Mouse (Mus musculus) brain, embryonic 18.5 days (tissue): Measurements from ENCODE around the gene Lnx1.

Source experiments
- DNase-seq: peaks from one replicate; pipeline ENCODE4 v3.0.0-alpha.2; 2012; ENCODE audit warnings: low read depth, low spot score

Gene Lnx1

DNA sequence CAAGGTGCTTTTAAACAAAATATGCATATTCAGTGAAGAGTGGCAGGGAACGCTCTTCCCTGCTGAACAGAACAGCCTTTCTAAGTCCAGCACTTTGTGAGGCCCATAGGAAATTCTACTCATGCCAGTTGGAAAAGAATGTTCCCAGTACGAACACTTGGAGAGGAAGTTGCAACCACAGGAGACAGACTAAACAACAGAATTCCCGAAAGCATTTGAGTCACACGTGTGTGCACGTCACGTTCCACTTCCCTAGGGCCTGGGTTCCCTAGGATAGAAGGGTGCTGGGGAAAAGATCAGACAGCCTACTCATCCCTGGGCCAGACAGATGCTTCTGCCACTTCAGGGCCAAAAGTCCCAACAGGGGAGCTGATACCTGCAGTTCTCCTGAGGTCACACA lies 48.2 kb downstream of the Lnx1 start:
- DNase-seq = no peak

DNA sequence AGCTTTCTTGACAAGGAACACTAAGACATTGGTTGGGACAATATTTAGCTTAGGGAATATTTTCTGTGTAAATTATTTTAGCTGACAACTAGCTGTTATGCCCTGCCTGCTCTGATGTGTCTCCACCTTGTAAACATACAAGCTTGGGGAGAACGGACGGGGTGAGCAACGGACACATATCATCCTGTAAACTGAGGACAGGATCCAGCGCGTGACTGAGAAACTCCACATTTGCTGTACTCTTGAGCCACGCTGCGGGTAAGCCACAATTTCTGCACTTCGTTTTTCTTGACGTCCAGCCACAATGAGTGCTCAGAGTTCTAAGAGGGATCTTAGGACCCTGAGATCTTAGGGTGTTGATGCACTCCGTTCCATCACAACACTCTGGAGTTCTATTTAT lies 48.9 kb downstream of the Lnx1 start:
- DNase-seq = no peak

DNA sequence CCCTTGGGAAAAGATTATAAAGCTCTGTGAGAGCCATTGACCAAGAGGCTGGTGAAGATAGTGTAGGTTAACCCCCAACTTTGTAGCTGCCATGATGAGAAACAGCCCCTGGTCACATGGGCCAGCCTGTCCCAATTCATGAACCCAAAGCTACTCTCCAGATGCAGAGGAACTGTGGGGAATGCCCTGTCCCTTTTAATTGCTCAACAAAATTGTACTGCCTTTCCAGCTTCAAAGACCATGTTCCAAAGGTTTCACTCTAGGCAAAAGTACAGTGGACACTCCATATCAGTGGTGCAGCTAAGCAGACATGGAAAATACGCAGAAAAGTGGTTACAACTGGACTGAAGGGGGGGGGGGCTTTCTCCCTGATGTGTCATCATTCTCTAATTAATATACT lies 53.6 kb downstream of the Lnx1 start:
- no peak for DNase-seq

DNA sequence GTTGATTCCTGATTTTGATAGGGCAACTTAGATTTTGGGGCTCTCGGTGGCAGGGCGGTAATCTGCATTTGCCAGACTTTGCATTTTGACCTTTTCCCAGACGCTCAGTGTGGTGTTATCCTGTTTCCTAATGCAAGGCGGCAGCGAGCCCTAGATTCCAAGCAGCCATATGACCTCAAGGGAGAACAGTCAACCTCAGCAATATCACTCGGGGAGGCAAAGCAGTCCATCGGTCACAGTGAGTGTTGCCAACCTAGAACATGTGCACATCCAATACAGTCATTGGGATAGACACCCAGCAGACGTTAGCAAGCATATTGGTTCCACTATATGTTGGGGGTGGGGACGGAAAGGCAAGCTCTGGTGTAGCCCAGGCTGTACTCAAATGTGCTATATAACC lies 54.5 kb downstream of the Lnx1 start:
- DNase-seq = no peak

DNA sequence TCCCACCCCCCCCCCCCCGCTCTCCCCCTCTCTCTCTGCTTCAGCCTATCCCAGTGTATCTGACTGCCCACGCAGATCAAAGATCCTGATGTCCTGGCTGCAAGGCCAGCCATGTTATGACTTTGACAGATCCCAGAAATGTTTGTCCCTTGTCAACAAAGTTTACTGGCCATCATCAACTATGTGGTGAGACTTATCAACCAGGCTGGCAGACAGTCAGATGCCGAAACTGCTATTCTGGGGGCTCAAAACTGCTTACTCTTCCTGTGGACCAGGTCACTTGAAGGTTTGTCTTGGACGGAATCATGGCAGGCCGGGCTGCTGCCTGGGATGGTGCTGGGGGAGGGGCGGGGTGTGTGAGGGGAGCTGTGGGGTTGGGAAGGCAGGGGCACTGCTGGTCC lies 55.1 kb downstream of the Lnx1 start:
- no peak for DNase-seq

DNA sequence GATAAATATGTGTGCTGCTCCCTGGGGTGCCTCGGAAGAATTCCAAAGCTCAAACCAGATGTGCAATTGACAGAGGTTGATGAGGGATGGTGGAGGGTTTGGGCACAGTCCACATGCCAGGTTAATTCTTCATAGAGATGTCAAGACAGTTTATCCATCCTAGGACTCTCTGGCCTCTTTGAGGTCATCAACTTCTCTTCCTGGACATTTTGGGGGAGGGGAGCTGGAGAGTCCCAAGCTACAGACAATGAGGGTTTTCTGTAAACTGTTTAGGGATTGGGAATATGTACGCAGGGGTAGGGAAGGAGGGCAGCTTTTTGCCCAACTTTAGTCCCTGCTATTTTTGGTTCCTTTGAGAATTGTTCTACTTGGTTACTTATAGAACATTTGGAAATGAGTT lies 60.4 kb downstream of the Lnx1 start:
- DNase-seq = no peak

DNA sequence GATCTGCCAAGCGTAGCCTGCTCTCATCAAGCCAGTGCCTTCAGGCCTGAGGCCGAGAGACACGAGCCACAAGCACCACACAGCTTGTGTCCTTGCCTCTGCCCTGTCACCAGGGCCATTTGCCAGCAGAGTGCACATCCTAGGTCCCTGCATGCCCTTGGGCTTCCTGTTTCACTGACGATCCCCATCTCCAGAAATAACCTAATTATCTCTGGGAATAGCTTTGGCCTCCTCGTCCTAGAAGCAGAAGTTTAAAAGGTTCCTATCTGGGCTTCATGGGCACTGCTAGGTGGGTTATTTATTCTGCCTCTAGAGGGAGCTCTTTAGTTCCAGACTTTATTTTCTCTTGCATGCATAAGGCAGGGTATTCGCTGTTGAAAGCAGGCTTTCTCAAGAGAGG lies 61.7 kb downstream of the Lnx1 start:
- DNase-seq = no peak

DNA sequence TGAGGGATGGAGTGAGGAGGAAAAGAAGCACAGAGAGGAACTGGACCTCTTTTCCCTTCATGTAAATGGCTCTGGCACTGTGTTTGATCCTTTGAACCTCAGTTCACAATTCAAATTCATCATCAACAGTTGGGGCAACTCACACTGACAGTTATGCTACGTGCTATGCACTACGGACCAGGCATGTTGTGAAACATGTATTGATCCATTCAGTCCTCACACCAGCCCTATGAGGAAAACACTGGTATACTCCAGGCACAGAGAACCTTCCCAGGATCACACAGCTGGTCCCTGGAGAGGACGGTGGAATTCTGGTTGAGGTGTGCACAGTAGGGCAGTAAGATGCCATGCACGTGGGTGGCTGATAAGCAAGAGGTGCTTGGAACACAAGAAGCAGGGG lies 62.2 kb downstream of the Lnx1 start:
- DNase-seq = no peak

DNA sequence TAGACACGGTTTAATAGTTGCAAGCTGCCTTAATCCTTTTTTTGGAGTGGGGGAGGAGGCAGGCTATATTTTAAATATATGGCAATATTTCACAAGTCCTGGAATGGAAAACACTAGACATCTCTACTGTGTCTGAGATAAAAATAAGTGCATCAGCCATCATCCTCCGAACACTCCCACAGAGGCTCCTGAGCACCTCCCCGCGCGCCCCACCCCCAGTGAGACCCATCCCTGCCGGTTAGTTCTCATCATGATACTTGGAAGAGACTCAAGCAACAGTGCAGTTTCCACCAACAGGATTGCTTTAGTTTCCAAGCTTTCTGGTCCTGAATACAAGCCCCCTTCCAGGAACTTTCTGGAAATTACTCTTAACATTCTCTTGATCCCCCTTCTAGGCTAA lies 63.2 kb downstream of the Lnx1 start:
- DNase-seq = no peak

DNA sequence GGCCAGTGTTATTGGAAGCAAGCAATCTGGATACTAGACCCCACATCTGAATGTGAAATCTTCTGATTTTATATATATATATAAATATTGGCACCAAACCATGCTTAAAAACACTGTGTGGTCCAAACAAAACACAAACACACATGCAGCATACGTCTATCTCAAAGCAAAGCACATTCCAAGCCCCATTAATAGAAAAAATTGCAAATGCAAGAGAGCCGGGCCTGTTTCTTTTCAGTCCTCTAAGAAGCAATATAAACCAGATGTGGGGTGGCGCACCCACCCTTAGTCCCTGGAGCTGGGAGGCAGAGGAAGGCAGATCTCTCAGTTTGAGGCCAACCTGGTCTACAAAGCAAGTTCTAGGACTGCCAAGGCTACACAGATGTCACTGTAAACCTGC lies 68.3 kb downstream of the Lnx1 start:
- no peak for DNase-seq

DNA sequence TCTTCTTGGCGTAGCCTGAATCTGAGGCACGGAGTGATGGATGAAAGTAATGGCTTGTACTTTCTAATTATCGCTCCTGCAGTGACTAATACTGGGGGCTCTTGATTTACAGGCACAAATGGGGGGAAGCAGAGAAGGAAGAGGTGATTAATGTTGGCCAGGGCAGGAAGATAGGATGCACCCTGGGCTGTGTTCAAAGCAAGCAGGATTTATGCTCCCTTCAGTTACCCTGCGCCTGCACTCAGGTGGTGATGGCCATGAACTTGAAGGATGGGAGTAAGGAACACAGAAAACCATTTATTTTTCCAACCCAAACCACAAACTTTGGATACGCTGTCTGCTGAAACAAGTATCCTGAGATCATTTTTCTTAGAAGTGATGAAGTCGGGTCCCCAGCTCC lies 69.3 kb downstream of the Lnx1 start:
- no peak for DNase-seq

DNA sequence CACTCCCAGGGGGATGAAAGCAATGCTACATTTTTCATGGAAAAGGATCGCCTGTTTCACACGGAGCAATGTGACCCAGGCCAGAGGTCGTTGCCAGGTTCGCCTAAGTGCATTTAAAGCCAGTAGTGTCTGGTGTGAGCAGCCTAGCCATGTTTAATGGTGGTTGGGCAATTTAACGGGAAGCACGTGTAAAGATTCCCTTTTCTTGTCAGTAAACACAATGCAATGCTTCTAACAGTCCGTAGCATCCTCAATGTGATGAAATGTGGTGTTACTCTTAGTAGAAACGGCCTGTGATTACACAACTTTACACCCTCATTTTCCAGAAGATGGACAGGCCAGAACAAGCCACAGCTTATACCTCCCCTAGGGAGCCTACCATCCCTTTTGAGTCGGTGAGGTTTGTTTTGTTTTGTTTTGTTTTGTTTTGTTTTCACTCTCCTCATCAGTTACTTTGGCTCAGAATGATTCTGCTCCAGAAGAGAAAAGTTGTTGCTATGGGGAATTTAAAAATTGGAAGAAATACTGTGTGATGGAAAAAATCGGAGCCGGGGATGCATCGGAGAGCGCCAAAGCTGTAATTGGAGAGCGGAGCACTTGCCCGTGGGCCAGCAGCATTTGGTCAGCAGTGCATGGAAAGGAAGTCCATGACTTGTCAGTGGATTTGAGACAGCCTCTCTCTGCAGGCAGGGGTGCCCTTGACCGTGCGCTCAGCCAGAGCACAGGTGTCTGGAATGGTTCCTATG lies 70.2 kb downstream of the Lnx1 start:
- DNase-seq = no peak

DNA sequence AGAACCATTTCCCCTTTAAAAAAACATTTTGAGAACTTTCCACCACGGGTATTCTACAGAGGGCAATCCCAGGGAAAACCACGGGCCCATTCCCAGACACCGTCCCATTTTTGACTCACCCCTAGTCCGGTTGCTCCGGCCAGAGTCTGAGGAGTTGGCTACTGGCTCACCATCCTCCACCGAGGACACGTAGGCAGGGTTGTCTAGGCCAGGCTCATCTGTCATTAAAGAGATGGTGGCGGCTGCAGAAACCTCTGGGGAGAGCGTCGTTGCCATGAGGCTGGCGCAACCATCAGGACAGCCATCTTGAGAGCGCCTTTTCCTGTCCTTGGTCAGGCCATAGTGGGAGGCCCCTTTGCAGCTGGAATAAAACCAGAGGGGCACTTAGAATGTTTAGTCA lies 74.7 kb downstream of the Lnx1 start:
- no peak for DNase-seq

DNA sequence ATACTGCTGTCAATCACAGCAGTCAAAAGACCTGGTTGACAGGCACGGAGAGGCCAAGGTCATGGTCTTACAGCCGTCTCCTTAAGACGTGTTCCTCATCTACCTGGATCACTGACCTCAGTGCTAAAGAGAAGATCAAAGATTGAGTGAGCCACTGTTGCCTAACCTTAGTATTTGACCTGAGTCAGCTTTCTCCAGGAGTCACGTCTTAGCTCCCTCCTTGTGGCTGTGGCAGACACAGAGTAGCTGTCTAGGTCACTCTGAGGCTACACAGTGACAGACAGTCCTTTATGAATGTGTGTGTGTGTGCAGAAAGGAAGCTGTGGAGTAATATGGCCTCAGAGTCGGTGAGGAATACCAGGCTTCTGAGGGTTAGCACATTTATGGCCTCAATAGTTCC lies 78.3 kb downstream of the Lnx1 start:
- DNase-seq = no peak

DNA sequence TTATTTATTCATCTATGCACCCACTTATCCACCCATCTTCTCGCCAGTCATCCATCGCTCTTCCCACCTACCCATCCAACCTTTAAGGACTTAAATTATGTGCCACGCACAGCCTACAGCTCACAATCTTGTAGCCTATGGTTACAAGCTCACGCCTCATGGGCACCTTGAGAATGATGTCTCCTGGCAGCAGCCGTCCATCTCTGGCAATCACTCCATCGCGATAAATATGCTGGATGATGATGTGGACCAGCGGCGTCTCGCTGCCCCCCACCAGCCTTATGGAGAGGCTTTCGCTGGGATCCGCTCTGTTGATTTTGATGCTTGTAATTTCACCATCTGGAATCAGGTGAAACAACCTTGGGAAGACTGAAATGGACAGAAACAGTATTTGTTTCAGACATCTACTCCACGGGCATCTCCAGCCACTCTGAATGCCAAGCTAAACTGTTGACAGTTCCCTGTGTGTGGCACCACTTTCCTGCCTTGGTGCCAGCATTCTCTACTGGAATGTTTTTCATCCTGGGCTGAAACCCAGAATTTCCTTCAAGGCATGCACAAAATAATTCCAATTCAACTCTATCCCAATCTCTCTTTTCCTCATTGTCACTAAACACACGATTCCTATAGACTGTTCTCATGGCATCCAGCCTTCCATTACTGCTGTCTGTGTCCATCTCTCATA lies 79.3 kb downstream of the Lnx1 start:
- DNase-seq = no peak

DNA sequence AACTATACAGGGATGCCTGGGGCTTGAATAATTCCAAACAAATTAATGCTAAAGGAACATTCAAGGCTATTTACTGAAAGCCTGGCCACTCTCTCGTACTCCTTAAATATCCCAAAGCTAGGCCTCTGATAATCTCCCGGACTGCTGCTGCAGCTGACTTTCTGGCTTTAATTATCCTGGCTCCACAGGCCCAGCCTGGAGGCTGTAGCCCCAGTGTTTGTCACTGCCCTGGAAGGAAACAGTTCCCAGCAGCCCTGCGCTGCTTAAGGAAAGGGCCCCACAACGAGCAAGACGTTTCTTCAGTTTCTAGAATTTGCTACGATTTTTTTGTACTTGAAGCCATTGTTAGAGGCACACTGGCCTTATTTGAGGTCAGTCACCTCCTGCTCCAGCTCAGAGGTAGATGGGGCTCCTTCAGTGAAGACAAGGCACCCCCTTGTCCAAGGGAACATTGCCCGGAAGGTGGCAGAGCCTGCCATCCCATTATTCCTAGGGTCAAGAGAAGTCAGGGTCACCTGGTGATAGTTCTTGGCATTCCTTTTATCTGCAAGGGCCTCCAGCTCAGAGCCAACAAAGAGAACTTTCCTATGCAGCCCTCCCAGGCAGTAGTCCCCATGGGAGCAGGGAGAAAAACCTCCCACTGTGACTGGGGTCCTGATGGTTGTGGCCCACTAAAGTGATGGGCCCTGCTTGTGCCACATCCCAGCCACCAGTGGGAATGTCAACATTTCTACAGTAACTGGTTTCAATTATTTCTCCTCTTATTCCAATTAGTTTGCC lies 80.8 kb downstream of the Lnx1 start:
- no peak for DNase-seq

DNA sequence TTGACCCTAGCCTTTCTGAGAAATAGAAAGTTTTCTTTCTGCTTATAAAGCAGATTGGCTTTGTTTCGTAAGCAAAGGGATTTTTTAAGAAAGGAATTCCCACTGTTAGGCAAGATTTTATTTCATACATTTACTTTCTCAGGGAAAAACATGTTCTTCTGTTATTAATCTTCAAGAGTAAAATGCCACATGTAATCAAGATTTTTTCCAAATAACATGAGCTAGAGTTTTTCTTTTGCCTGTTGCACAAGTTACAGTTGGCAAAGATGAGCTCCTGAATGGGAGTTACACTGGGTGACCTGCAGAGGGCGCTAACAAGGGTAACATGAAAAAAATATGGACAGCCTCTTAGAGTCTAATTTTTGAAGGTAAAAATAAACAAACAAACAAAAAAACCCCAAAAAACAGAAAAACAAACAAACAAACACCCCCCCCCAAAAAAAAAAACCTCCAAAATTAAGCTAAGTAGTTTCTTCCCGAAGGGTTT lies 84.1 kb downstream of the Lnx1 start:
- no peak for DNase-seq

DNA sequence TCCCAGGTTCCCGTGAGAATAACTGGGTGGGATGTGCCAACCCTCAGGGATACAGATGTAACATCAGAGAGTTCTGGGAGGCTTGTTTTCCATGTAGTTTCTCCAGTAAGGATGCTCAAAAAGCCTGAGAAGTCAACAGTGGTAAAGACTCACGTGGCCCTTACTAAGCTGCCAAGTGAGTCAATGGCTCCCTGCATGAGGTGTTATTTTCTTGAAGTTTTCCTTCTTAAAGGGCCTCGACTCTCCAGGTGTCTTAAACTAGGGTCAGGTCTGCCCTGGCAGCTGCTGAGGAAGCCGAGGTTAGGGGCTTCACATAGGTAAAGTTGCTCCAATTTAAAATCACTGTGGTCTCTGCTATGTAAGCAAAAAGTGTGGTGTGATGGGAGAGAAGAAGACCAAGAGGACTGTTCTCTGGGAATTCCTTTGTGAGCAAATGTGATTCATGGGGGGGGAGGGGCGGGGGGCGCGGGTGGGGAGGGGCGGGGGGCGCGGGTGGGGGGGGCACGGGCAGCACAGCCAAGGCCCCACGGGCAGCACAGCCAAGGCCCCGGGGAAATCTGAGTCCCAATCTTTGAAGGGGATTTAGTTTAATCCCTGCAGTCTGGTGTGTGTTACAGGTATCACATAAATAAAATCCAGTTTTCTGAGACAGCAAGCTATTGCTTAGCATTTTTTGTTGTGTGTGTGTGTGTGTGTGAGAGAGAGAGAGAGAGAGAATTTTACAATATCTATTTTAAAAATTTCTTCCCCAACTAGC lies 84.7 kb downstream of the Lnx1 start:
- no peak for DNase-seq

DNA sequence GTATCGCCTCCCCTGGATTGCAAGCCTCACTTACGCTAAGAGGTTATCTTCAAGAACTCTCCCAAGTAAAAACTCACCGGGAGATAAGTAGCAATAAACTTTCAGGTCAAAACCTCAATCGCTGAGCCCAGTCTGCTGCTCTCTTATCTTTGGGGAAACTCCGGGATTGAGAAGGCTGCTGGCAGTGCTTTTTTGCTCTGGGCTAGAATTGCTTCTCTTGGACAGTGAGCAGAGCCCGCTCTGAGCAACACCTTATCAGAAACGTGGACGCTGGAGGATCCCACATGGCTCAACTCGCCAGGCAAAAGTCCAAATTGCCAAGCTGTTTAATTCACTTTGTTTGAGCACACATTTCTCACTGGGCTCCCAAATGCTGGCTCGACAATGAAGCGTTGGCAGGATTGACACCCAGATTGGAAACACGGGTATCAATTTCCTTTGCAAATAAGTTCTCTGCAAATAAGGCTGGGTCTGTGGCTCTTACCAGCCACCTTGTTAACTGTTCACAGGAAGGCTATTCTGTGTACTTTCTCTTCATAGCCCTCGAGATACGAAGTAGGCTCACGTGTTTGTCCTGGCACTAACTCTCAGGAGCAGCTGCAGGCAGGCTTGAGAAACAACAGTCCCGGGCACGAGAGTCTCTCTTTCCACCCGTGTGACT lies 89.1 kb downstream of the Lnx1 start:
- DNase-seq = peak; percentile 37

DNA sequence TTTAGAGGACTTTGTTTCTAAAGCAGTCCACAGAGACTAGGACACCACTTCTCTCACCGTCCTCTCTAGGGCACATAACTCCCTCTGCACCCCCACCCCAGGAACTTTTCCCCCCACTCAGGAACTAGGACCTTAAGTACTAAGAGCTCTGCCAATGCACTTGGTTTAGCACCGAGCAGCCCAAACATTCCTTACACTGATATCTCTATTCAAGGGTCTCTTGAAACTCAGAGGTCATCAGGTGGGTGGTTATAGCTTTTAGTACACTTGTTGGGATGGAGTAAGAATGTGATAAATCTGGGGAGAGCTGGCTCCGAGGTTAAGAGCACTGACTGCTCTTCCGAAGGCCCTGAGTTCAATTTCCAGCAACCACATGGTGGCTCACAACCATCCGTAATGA lies 90.0 kb downstream of the Lnx1 start:
- DNase-seq = no peak

DNA sequence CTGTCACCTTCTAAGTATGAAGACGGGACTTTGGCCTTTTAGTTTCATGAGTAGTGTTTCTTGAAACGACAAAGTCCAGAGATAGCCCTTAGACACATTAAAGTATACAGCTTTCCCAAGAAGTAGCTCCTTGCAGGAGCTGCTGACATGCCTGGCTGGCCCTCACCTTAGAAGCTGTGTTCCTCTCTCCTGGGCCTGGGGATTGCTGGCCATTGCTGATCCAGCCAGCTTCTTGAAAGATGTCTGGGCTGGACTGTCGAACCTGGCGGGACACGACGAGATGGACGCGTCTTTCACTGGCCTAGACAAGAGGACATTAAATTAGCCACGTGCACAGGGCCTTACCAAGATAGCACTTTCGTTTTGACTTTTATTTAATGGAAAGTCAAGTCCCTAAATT lies 92.2 kb downstream of the Lnx1 start:
- DNase-seq = no peak
